Mouse (Mus musculus) ovary, postnatal 14 days (tissue): Measurements from ENCODE around the gene Rusc2.

Experiments used
- DNase-seq: peaks from one replicate; pipeline ENCODE4 v3.0.0; 2022; ENCODE audit warnings: low spot score

Rusc2 gene

DNA sequence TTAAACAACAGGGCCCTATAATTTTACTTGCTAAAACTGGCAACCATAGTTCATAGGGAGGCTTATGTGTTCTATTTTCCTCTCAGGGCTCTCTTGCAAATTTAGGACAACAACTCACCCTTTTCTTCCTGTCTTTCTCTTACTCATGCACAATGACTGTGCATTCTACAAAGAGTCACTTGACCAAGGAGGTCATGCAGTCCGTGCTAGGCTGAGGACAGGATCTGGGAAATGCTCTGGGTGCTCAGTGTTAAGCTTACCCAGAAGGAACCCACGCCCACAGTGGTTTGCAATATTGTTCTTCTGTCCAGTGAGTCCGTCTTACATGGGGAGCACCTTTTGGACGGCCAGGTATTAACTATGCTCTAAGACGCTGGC, 2.3 kb downstream of the Rusc2 start:
- DNase-seq = no peak

DNA sequence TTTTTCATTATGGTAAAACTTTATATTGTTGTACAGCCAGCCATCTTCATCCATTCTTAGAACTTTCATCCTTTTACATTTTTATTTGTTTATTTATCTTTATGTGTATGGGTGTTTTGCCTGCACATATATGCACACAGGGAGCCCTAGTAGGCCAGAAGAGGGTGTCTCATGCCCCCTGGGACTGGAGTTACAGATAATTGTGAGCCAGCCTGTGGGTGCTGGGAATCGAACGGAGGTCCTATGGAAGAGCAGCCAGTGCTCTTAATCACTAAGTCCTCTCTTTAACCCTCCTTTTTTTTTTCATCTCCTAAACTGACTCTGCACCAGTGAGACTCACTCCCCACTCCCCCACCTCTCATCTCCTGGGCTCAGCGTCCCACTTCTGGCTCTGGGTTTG, 2.8 kb downstream of the Rusc2 start:
- no peak for DNase-seq

GRCm38 (mm10) chr4:43386932-43387331, 5.2 kb downstream of the Rusc2 start:
- DNase-seq = no peak

DNA sequence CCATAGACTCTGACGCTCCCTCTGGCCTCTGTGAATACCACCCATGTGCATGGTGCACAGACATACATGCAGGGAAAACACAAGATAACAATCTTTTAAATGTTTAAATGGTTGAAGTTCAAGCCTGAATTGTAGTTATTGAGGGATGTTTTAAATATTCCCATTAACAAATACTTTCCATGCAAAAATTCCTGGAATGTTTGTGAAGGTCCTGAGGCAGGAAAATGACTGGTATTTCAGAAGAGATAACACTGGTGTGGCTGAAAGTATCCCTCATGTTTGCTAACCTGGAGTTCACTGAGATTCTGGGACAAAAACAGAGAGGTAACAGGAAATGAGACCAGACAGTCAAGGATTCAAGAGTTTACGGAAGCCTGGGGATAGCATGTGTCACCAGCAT, 7.6 kb downstream of the Rusc2 start:
- no peak for DNase-seq

DNA sequence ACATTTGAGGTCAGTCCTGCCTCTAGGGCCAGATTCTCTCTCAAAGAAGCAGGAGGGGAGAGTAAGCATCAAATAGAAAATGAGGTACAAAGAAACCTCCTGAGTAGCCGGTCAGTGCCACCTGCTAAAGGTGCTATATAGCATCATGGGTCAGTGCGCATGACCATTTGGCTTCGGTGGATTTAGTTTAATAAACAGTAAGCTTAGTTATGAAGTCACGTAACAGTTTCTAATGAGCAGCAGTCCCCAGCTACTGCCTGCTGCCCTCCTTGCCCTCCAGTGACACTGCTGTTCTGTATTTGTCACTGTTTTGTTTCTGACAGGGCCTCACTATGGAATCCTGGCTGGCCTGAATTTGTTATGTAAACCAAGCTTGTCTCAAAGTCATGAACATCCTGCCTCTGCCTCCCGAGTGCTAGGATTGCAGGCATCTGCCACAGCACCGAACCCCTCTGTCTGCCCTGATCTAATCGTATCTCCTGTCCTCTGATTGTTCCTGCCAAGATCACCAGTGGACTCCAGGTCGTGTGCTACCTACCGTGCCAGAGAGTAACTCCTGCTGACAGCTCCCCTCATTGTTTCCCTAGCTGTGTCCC, 8.2 kb downstream of the Rusc2 start:
- DNase-seq = no peak

GRCm38 (mm10) chr4:43391521-43392050, 9.8 kb downstream of the Rusc2 start:
- DNase-seq = no peak

GRCm38 (mm10) chr4:43394345-43394891, 12.6 kb downstream of the Rusc2 start:
- peak; percentile 53 for DNase-seq

GRCm38 (mm10) chr4:43395147-43395546, 13.4 kb downstream of the Rusc2 start:
- DNase-seq = no peak

GRCm38 (mm10) chr4:43395836-43396235, 14.1 kb downstream of the Rusc2 start:
- no peak for DNase-seq

GRCm38 (mm10) chr4:43396381-43396780, 14.6 kb downstream of the Rusc2 start:
- no peak for DNase-seq

DNA sequence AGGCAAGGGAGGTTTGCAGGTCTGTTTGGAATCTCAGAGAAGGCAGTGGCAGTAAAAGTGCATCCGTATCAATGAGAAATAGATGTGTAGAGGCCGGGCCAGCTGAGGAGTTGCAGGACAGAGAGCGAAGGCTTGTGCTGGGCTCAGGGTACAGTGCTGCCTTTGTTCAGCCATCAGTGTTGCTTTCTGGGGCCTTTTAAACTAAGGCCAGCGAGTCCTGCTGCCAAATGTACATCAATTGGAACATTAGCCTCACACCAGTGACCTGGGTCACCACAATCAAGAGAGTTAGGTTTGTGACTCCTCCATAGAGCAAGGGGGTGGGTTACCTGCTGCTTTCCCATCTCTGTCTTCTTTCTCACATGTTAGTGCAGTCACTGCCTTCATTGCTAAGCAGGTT, 16.2 kb downstream of the Rusc2 start:
- no peak for DNase-seq

GRCm38 (mm10) chr4:43398829-43399331, 17.1 kb downstream of the Rusc2 start:
- DNase-seq = no peak

DNA sequence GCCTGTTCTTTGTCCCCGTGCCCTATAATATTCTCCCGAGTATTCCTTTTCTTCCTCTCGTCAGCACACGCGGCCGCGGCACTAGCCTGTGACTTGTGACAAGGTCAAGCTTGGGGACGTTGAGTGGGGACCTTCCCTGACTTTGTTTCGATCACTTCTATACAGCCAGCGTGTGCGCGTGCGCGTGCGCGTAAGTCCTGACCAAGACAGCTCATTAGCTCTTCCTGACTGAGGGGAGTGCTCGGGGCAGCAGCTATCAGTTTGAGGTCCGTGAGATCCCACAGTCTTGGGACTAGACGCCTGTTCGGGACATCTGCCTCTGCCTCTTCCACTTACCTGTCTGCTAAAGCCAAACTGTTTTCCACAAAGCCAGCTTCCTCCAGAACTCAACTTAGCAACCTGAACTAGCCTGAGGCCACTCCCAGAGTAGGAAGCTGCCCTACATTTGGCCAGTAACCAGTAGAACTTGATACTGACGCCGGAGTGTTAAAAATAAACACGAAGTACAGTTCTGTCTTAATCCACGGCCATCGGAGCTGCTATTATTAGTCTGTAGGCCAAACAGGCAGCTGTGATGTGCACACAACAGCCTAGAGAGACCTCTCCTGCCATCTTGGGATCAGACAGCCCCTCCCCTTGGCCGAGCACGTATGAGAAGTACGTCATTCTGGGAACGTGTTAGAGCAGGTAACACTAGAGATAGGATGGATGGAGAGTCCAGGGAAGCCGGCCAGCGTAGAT, 17.8 kb downstream of the Rusc2 start:
- DNase-seq = no peak

GRCm38 (mm10) chr4:43400976-43401375, 19.2 kb downstream of the Rusc2 start:
- DNase-seq = no peak

DNA sequence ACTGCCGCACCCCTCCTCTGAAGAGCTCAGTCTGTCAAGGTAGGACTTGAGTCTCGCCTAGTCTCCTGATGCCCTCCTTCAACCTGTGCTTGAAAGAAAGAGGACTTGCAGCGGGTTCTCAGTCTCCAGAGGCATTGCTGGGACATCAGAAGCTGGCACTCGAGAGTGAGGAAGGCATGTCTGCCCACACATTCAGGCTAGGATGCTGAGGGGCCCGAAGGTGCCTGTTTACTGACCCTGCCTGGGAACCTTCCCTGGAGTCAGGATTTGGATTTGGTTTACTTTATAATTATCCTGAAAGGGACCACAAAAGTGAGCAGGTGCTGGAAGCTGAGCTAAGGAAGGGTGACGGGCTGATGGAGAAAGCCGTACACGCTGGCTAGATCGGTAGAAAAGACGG, 19.7 kb downstream of the Rusc2 start:
- DNase-seq = no peak

DNA sequence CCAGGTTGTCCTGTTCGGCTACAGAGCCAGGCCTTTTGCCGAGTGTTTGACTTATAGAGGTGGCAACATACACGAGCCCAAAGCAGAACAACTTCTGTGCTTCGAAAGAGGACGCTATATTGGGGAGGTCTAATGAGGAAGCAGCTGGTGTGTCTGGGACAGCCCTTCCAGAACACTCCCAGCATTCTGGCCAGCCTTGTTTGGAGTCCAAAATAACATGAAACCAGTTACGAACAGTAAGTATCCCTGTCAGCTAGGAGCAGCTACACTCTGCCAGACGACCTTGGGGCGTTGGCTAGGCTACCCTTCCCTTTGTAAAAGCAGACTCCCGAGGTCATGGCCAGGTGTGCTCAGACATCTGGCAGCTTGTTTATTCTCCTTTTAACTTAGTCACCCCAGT, 20.4 kb downstream of the Rusc2 start:
- no peak for DNase-seq

DNA sequence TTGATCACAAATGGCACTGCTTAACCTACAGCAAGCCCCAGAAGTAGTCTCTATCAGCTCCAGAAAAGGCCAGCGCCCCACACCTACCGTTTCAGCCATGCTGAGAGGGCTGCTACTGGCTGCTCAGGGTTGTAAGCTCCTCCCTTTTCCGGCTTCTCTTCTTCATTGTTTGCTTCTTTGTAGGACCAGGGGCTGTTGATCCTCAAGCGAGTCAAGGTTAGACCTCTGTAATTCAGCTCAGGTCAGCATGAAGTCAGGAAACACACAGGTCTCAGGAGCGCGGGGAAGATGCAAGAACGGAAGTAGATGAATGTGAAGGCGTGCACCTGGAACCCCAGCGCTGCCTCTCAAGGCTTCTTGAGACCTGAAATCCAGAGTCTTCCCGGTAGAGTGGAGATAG, 22.9 kb downstream of the Rusc2 start:
- DNase-seq = no peak

DNA sequence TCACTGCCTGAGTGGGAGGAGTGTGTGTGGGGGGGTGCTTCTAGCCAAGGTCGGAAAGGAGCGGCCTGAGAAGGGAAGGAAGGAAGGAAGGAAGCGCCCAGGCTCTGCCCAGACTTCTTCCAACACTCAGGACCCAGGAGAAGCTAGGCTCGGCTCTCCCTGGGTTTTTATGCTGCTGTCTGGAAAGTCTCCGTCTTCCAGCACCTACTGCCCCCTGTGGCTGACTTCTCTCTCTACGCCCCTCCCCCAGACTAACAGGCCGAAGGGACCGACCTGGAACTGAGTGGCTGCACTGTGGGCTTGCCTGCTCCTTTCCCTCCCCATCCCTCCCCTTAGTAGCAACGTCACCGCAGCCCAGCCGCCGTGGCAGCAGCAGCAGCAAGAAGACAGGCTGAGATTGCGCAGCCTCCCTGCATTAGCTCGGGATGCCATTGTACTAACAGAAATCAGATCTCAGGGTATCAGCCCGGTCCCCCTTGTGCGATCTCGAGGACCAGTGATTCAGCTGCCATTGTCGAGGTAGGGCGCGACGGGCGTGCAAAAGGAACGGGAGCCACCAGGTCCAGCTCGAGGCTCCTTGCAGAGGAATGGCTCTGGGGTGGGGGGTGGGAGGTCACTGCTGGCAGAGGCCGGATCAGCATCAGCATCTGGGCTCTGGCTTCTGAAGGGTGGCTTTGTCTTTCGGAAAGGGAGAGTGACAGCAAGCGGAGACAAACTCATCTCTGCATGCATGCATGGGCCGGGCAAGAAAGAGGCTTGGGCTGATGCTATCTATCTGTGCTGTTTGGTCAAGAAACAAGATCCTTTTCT, 24.6 kb downstream of the Rusc2 start:
- peak; percentile 58 for DNase-seq

GRCm38 (mm10) chr4:43407071-43407920, 25.5 kb downstream of the Rusc2 start:
- DNase-seq = no peak

DNA sequence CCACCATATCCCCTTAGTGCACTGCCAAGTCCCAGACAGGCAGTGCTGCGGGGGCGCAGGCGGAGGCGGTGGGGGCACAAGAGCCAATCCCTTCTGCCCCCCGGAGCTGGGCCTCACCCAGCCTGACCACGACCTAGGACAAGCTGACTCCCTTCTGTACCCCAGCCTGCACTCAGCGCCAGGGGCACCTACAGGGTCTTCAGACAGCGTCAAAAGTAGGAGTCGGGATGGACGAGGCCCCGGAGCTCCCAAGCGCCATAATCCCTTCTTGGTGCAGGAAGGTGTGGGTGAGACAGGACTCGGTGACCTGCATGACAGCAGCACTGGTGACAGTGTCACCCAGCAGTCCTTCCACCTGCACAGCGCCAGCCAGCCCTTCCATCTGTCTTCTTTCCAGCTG, 33.0 kb downstream of the Rusc2 start:
- DNase-seq = no peak
